In the genomic region with DNA sequence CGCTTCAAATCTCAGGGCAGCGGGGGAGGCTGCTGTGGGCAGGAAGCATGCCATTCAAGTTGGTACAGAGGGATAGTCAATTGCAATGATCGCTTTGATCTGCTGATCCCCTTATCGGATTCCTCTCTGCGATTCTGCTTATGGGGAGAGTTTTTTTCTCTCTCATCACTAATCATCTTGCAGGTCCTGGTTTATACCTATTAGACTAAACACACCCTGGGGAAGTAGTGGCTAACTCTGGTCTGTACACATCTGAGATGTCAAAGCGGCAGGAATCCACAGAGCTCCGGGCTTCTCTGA, we compare ENCODE assay signal across 18 mouse cellular contexts.
DNase-seq lines count a peak whose midpoint lies in the region; ATAC-seq lines count a peak whose summit lies in the region.
"Had no signal": no experiment of that assay in that cellular context is flagged by ENCODE, and none has a peak within 500 bp of the region (broad histone marks: within the 10 kb centered on the region; RNA-seq: fewer than 3 reads in every experiment).

No protein-coding gene starts in this region.

- ATAC-seq in hindbrain, embryonic 12.5 days (ENCODE audit: low FRiP score): no peak
- ATAC-seq in midbrain, embryonic 11.5 days (ENCODE audit: low FRiP score): peak; percentile 30; the same call in 1 of the 2 replicates
- ATAC-seq: intestine, embryonic 16.5 days; liver, postnatal 0 days had no signal

- peak; percentile 48 for DNase-seq in retina, postnatal 1 day
- no peak for DNase-seq in retina, embryonic 14.5 days (ENCODE audit: low spot score)
- DNase-seq in midbrain, embryonic 11.5 days (ENCODE audit: low spot score, missing footprints): peak; percentile 90
- no peak for DNase-seq in spleen, postnatal 4 days (ENCODE audit: low spot score in 2 of 2)
- DNase-seq in liver: no peak
- DNase-seq in limb, embryonic 10.5 days (ENCODE audit: low spot score): no peak
- DNase-seq in heart, postnatal 25 days (ENCODE audit: low spot score): no peak
- DNase-seq: B cell, adult 2 months; cerebellum, postnatal 36 days; gastrocnemius, postnatal 14 days; heart, adult 2 months; heart, postnatal 4 days; layer of hippocampus, postnatal 36 days; liver, postnatal 0 days; lung, postnatal 14 days; thymus, postnatal 25 days had no signal

- intact Hi-C loops in heart, postnatal 25 days (cut with DNase I): no loop called here

- H3K9ac ChIP-seq in hindbrain, embryonic 12.5 days: no peak overlapping the region
- H3K9ac ChIP-seq in midbrain, embryonic 11.5 days (ENCODE audit: low read length): no peak overlapping the region
- H3K9ac ChIP-seq: liver, postnatal 0 days had no signal

- H3K9me3 ChIP-seq in hindbrain, embryonic 12.5 days (replicated peaks): no peaks in the 10 kb centered on the region
- no peaks in the 10 kb centered on the region for H3K9me3 ChIP-seq in midbrain, embryonic 11.5 days (ENCODE audit: control insufficient read depth, low read length)
- no peaks in the 10 kb centered on the region for H3K9me3 ChIP-seq in limb, embryonic 10.5 days (replicated peaks)

- H3K4me3 ChIP-seq in hindbrain, embryonic 12.5 days: no peak overlapping the region
- H3K4me3 ChIP-seq in midbrain, embryonic 11.5 days (ENCODE audit: low read depth, low read length): no peak overlapping the region
- H3K4me3 ChIP-seq in limb, embryonic 10.5 days: no peak overlapping the region
- H3K4me3 ChIP-seq: heart, adult 2 months had no signal

- whole genome bisulfite sequencing in hindbrain, embryonic 12.5 days: 45% methylated on average over 7 of the region's 7 CpGs
- 21% methylated on average over 7 of the region's 7 CpGs for WGBS in midbrain, embryonic 11.5 days
- WGBS in limb, embryonic 10.5 days: 87% methylated on average over 7 of the region's 7 CpGs

- peaks cover 29% of the 10 kb centered on the region for H3K4me1 ChIP-seq in hindbrain, embryonic 12.5 days
- peaks cover 18% of the 10 kb centered on the region for H3K4me1 ChIP-seq in midbrain, embryonic 11.5 days (ENCODE audit: control insufficient read depth, insufficient read depth, low read length)
- peaks cover 8% of the 10 kb centered on the region; the same call in 1 of the 2 replicates for H3K4me1 ChIP-seq in limb, embryonic 10.5 days

- H3K27me3 ChIP-seq in hindbrain, embryonic 12.5 days: no peaks in the 10 kb centered on the region
- peaks cover 25% of the 10 kb centered on the region for H3K27me3 ChIP-seq in midbrain, embryonic 11.5 days (ENCODE audit: control insufficient read depth, insufficient read depth, low read length)
- H3K27me3 ChIP-seq in limb, embryonic 10.5 days (ENCODE audit: low read depth, poor library complexity, severe bottlenecking): no peaks in the 10 kb centered on the region

- no peaks in the 10 kb centered on the region for H3K36me3 ChIP-seq in hindbrain, embryonic 12.5 days
- no peaks in the 10 kb centered on the region for H3K36me3 ChIP-seq in midbrain, embryonic 11.5 days (ENCODE audit: control insufficient read depth, insufficient read depth, low read length)
- H3K36me3 ChIP-seq in limb, embryonic 10.5 days: no peaks in the 10 kb centered on the region

- peak overlapping the region; percentile 23; the same call in 1 of the 2 replicates for H3K4me2 ChIP-seq in hindbrain, embryonic 12.5 days (replicated peaks)
- peak overlapping the region; percentile 30 for H3K4me2 ChIP-seq in midbrain, embryonic 11.5 days

- no peak overlapping the region for H3K27ac ChIP-seq in hindbrain, embryonic 12.5 days
- no peak overlapping the region for H3K27ac ChIP-seq in midbrain, embryonic 11.5 days (ENCODE audit: low read depth, low read length)
- H3K27ac ChIP-seq in limb, embryonic 10.5 days: no peak overlapping the region
- H3K27ac ChIP-seq: heart, adult 2 months had no signal

Comparison
In these comparisons a context has a peak if more than half of its experiments do, and no peak if none do; other contexts are left out.
1. DNase-seq: peak in retina, postnatal 1 day (single experiment) and midbrain, embryonic 11.5 days (single experiment); none in retina, embryonic 14.5 days (single experiment), spleen, postnatal 4 days (0 of 2), liver (single experiment), limb, embryonic 10.5 days (single experiment) and heart, postnatal 25 days (single experiment).